Mouse (Mus musculus): ENCODE measurements around the gene Marc1.

GRCm38 (mm10) chr1:184829897-184830296, 18.8 kb upstream of the Marc1 start:
- TF ChIP-seq CTCF (IDR thresholded peaks at IDR 0.05; ENCODE audit: control insufficient read depth, insufficient read depth, insufficient read length) = no peak
- TF ChIP-seq MYOG (IDR thresholded peaks at IDR 0.05; ENCODE audit: control insufficient read depth, extremely low read depth, insufficient read length) = no peak
- no peak for TF ChIP-seq MAX (IDR thresholded peaks at IDR 0.05)
- TF ChIP-seq USF1 (IDR thresholded peaks at IDR 0.05; ENCODE audit: low read depth) = no peak
- TF ChIP-seq CEBPB (IDR thresholded peaks at IDR 0.05; ENCODE audit: low read depth) = no peak

Measured in C2C12 (cell line).